Mouse (Mus musculus): Measurements from ENCODE around the gene Zfr.
"Not testable (repeated sequence)": the region's sequence is repeated elsewhere in the genome, so short reads cannot be mapped to it uniquely, and the experiment has no call there.

The Zfr gene

GRCm38 (mm10) chr15:12108200-12108599 lies 9.4 kb upstream of the Zfr start:
- DNase-seq = peak; percentile 76

DNA sequence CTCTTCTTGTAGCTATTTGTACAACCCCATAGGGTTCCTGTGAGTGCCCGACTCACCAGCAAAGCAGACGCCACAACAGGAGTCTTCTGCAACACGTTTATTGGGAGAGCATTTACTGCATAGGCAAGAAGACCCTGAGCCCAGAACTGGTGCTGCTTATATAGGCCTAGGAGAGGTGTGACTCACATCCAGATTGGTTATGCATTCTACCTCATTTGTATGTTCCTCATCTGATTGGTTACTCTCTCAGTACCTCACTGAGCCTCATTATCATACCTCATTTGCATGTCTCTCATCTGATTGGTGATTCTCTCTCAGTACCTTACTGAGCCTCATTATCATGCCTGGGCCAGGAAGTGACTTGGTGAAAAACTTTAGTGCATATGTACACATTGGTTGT lies 8.7 kb upstream of the Zfr start:
- DNase-seq = not testable (repeated sequence)

DNA sequence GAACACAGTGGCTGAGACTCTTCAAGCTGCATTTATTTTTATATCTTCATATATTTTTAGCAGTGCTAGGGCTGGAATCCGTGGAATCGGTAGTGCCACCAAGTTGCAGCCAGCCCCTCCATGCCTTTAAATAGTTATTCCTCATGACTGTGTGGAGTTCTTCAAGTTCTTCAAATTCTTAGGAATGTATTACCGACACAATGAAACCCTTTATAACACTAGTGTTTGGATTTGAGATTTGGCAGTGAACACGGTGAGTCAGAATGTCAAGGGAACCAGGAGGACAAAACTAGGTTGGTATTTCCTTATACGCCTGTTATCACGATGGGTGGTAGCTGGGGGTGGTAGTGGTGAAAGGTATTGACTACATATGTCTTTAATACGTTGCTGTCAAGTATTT lies 6.4 kb upstream of the Zfr start:
- peak; percentile 75 for DNase-seq

DNA sequence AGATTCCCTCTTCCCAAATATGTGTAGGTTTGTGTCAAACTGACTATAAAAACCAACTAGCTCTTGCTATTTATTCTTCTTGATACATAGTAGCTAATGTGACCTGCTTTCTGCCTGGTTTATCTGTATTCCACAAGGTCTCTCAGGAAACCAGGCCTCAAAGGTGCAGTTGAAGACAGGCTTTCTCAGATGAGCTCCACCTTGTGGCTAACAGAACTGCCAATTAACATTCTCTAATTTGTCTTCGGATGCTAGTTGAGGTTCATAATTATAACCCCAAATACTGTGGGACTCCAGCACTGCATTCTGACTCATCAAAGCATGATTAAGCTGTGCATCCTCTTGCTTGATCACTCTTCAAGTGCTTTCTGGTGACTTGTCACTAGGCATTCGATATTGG lies 4.2 kb upstream of the Zfr start:
- DNase-seq = peak; percentile 55

- peak; percentile 78 for DNase-seq
Observed at GRCm38 (mm10) chr15:12114546-12114945, 3.1 kb upstream of the Zfr start.

DNA sequence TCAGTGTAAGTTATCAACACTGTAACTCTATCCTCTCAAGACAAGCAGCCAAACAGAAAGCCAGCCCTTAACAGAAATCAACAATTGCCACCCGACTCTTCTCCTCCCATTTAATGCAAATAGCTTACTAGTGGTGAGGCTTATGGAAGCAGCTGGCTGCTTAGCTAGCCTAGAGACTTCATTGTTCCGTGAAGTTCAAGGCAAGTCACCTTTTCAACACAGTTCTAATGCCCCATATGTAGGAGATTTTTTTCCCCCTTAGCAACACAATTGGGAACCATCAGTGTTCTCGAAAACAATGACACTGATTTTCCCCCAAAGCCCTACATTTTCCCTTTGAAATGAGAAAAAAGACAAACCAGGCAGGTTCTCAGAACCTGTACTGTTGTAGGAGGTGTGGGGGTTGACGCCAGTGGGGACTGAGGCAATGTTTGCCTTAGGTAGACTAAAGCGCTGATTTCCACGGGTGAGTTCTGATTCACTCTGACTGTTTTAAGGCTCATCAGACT lies 1.9 kb upstream of the Zfr start:
- no peak for DNase-seq

GRCm38 (mm10) chr15:12118093-12118431 lies 431 bp downstream of the Zfr start:
- DNase-seq = peak; percentile 30

DNA sequence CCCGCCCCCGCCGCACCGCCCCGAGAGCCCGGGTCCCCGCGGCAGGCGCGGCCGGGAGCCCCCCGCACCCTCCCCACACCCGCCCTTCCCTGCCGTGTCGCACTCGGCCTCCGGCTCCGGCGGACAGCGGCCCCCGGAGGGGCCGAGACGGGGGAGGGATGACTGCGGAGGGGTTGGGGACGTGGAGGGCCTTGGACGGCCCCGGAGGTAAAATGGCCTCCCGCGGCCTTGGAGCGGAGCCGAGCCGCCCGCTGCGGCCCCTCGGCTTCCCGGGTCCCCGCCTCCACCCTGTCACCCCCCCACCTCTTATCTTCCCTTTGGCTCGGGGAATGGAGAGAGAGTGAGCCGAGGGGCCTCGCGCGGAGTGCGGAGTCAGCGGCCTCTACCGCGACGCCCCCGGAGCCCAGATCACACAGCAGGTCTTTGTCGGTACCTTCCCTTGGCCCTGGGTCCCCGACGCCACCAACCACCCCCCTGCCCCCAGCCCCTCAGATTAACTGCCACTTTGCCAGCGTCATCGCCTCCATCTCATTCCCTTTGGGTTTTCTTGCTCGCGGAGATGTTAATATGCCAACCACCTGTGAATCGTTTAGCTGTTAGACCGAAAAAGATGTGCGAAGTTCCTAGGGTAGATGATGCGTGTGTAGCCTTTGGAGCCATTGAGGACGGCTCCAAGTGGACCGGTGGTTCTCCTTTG lies 949 bp downstream of the Zfr start:
- peak; percentile 41 for DNase-seq

DNA sequence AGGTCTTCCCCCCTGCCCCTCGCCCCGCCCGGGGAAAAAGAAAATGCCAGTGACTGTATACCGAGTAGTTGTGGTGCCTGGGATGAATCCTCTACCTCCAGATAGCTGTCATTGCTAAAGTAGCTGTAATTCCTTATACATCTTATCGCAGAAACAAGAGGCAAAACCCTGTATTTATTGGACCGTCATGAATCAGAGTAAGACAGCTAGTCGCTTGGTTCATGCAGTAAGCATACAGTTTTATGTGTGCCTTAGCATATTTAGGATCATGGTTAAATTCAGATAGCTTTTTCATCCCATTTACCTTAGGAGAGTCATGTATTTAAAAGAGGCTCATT lies 1.5 kb downstream of the Zfr start:
- DNase-seq = no peak

DNA sequence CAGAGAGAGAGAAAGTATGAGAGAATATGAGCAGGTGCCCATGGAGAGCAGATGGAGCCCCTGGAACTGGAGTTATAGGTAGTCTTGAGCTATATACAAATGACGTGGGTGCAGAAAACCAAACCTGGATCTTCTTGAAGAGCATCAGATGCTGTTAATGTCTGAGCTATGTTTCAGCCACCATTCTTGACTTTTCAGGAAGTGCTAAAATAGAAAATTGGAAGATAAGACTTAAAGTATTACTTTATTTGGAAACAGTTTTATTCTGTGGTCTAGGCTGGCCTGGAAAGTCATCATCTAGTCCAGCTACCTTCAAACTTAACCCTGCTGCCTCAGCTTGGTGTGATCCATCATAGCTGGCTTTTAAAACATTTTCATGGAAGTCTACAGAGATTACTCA lies 7.3 kb downstream of the Zfr start:
- no peak for DNase-seq

DNA sequence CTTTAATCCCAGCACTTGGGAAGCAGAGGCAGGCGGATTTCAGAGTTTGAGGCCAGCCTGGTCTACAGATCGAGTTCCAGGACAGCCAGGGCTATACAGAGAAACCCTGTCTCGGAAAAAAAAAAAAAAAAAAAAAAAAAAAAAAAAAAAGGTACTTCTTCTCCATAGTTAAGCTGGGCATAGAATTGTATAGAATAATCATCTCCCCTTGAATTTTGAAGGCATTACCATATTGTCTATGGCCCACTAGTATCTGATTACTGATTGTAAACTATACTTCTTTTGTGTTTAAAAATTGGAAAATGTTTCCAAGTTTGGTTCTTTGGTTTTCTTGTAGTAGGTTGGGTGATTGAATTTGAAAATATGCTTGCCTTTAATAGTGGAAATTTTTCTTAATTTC lies 13.2 kb downstream of the Zfr start:
- DNase-seq = not testable (repeated sequence)

DNA sequence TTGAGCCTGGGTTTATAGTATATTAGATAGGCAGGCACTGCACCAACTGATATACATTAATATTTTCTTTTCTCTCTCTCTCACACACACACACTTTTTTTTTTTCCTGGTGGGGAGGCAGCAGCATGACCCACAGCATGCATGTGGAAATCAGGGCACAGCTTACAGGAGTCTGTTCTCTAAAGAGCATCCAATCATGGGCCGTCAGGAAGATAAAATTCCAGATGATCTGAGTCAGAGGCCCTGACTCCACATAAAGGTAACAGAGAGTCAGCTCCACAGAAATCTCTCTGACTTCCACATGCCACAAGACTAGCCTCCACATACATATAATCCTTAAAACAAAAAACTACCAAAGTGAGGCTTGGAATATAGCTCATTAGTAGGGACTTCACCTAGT lies 16.9 kb downstream of the Zfr start:
- no peak for DNase-seq

GRCm38 (mm10) chr15:12135368-12135767 lies 17.7 kb downstream of the Zfr start:
- DNase-seq = no peak

GRCm38 (mm10) chr15:12136371-12136770 lies 18.7 kb downstream of the Zfr start:
- no peak for DNase-seq

DNA sequence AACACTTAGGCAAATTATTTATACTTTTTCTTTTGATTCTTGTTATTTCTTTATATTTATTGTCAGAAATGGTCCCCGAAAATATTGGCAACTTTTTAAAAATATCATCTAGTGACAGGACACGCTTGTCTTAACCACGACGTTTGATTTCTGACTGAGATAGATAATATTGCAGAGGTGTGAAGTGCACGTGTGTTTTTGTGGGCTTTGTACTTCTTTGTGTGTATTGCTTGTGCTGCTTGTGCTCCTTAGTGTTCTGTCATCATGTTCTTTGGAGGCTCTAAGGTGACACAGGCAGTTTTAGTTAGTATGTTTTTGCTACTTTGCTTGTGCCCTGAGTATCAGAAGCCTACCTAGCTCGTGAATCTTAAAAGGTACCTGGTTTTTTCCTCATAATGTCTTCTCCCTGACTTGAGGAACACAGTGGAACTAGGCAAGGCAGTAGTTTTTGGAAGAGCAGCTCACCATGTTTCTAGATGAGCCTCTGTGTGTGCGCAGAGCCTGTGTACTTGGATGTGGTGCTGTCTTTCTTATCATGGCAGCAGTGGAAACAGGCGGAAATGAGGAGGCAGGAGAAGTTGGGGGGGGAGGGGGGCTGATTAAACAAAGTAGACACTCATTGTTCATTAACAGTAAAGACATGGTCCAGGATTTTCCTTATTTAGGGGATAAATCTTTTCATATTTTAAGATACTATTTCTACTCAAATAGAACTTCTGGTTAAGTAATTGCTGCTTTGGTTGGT lies 23.5 kb downstream of the Zfr start:
- no peak for DNase-seq

DNA sequence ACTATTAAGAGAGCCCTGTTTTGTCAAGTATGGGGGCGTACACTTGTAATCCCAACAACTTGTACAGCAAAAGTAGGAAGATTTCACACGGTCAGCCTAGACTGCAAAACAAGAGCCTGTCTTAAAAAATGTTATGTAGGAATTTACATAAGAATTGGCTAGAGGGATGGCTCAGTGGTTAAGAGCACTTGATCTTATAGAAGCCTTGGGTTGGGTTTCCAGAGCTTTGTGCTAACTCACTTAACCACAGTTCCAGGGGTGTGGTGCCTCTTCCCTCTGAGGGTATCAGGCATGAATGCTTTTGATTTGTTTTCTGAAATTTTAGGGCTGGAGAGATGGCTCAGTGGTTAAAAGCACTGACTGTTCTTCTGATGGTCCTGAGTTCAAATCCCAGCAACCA lies 29.8 kb downstream of the Zfr start:
- DNase-seq = no peak

DNA sequence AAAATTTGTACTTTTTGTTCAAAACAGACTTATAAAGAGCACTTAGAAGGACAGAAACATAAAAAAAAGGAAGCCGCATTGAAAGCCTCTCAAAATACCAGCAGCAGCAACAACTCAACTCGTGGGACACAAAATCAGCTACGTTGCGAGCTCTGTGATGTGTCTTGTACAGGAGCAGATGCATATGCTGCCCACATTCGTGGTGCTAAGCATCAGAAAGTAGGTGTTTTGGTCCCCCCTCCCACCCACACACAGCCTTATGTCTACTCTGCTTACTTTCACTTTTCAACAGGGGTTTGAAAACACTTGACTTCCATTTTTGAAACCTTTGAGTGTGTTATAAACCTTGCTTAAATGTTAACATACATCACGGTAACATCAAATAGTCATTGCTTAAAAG lies 31.9 kb downstream of the Zfr start:
- no peak for DNase-seq

- no peak for DNase-seq
Observed at GRCm38 (mm10) chr15:12153747-12154146, 36.1 kb downstream of the Zfr start.

GRCm38 (mm10) chr15:12178126-12178525 lies 60.5 kb downstream of the Zfr start:
- no peak for DNase-seq

DNA sequence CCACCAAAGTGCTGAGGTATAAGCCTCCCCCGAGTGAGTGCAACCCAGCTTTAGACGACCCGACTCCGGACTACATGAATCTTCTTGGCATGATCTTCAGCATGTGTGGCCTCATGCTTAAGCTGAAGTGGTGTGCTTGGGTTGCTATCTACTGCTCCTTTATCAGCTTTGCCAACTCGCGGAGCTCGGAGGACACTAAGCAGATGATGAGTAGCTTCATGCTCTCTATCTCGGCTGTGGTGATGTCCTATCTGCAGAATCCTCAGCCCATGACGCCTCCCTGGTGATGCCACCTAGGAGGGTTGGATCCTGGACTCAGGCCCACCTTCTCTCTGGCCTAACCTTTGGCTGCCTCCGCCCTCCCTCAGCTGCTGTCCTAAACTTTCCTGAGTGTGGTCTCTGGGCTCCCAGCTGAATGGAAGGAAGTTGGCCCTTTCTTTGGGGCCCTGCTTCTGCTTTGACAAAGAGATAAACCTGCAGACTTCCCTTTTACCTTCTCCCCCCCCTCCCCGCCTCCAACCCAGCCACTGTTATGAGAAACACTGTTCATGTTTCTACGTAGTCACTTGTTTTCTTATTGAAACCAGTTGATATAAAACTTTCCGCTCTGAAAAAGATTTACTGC lies 63.7 kb downstream of the Zfr start:
- not testable (repeated sequence) for DNase-seq

DNA sequence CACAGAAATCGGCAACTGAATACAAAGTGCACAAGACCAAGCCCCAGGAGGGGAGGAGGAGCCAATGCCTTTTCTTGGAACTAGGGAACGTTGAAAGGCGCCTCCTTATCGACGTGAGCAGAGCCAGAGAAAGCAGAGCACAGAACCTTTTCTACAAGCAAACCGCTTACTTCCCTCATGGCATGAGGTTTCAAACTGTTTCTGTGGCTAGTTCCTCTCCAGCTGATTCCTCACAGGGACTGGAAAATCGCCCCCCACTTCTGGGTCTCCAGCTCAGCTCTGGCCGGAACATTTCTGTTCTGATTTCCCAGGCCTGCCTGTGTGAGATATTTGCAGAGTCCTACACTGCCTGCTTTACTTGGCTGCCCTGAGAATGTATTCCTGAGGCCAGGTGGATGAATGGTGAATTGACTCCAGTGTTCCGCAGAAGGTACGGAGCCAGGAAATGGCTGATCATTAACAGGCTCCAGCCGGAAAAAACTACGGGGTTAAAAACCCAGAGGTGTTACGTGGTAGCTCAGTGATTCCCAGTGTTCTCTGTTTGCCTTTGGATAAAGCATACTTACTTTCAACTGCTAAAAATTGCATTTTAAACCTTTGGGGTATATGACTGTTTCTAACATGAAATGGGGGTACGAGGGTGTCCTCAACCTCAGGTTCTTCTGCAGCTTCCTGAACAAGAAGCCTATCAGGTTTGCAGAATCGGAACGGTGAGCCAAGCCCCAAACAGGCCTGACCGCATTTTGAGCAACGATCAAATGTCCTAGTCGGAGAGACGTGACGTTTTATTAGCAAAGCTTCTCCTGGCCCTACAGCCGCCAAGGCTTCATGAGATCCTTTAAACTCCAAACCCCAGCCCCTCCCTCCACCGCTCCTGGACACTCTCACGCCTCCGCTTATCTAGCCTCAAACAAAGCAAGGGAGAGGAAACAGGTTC lies 76.5 kb downstream of the Zfr start:
- DNase-seq = peak; percentile 48

DNA sequence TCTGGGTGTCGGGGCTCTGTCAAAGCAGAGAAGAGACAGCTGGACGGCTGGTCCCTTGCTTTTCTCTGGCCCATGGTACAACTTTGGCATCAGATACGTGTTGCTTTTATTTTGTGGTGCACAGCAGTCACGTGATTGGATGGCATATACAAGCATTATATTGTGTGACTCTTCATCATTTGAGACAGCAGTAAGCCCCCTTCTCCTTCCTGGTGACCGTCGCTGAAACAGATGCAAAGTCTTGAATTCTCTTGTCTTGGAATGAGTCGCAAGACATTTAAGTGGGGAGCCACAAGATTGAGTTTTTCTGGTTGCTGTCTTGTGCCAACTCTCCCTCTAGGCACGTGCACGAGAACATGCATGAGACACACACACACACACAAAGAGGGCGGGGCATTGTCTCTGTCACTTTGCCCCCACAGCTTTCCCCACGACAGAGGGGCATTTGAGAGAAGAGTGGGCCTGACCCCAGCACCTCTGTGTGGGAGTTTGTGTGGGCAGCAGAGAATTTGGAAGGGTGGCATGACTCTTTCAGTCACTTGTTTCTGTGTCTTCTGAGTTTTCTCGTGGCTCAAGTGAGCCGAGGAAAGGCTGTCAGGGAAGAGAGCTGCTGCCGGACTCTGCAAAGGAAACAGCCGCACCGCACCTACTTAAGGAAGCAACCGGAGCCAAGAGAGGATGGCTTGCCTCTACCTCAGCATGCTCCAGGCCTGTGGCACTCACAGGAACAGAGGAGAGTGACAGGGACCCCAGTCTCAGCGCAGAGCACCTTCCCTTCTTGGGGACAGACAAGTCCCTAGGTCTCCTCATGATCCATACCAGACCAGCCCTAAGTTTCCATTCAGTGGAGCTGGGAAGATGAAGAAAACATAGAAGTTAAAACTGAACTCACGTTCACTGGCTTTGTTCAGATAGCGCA lies 77.4 kb downstream of the Zfr start:
- DNase-seq = no peak
